Mouse (Mus musculus): ENCODE data around the gene F8.

GRCm38 (mm10) chrX:75125606-75126005, 256.8 kb downstream of the F8 start:
- TF ChIP-seq CTCF (IDR thresholded peaks at IDR 0.05; ENCODE audit: low read depth), result no peak
- no peak for TF ChIP-seq EP300 (IDR thresholded peaks at IDR 0.05; ENCODE audit: low read depth)
